Mouse (Mus musculus): ENCODE measurements around the gene F12.
A peak's percentile ranks its signal among the peaks of the same experiment; 100 is the strongest.

The F12 gene

GRCm38 (mm10) chr13:55426613-55427012 lies at the start of gene F12:
TSS of gene F12 (minus strand) at chr13:55426793.
- no peak for DNase-seq

DNA sequence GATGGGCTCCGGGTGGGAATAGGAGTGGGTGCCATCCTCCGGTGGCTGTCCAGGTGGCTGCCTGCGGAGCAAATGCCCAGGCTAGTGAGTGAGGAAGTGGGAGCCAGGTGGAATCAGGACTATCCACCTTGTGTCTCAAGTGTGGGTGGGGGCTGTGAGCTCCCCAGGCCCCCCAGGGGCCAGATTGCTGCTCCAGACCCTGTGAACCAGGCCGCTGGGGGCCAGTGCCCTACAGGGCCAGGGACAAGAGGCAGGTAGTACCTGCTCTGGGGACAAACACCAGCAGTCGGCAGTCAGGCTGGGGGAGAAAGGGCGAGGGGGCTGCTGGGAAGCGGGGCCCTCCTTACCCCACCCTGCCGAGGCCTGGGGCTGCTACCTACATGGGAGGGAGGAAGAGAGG lies 49.7 kb upstream of the F12 start:
- DNase-seq = no peak

- DNase-seq = no peak
These were observed 49.2 kb upstream of the F12 start for GRCm38 (mm10) chr13:55475750-55476149.

- DNase-seq = no peak
These were observed 48.1 kb upstream of the F12 start for GRCm38 (mm10) chr13:55474621-55475069.

DNA sequence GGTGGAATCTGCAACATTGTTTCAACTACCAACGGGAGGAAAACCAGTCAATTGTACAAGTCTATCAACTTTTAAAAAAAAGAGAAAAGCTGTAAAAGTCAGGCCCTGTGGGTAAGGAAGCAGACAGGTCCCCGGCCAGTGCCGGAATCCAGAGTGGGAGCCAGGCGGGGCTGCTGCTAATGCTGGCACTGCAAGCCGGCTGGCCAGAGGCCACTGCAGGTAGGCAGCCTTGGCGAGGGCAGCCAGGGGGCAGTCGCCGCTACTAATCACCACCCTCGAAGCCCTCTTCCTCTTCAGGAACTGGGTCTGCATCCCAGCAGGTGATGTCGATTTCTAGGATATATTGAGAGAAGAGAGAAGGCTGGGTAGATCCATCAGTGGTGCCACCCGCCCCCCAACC lies 47.4 kb upstream of the F12 start:
- DNase-seq = no peak

DNA sequence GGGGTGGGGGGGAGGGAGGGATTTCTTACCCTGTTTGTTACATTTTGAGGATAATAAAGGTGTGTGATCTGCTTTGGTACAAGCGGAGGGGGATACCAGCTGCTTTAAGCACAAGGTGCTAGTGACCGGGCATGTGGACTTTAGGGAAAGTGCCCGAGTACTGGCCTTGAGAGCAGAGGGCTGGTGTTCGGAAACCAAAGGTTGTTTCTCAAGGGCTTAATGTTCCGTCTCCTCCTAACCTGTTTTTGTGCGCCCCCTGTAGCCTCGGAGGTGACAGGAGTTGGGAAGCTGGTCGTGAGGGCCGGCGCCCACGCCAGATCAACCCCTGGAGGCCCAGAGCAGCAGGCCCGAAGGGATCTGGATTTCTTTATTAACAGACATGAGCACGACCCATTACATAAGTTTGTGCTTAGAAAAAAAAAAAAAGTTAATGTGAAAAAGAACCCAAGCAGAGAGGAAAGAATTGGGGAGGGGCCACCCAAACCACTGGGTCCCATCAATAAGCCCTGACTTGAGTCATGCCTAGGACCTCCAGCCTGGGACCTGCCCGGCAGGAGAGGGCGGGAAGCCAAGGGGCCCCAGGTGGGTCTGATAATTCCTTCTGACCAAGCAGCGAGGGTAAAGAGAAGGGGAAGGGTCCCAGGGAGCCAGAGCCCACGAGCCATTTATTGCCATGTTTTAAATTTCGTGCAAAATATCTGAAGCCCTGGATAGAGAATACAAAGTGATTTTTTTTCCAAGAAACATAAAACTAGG lies 46.7 kb upstream of the F12 start:
- DNase-seq = peak; percentile 61

DNA sequence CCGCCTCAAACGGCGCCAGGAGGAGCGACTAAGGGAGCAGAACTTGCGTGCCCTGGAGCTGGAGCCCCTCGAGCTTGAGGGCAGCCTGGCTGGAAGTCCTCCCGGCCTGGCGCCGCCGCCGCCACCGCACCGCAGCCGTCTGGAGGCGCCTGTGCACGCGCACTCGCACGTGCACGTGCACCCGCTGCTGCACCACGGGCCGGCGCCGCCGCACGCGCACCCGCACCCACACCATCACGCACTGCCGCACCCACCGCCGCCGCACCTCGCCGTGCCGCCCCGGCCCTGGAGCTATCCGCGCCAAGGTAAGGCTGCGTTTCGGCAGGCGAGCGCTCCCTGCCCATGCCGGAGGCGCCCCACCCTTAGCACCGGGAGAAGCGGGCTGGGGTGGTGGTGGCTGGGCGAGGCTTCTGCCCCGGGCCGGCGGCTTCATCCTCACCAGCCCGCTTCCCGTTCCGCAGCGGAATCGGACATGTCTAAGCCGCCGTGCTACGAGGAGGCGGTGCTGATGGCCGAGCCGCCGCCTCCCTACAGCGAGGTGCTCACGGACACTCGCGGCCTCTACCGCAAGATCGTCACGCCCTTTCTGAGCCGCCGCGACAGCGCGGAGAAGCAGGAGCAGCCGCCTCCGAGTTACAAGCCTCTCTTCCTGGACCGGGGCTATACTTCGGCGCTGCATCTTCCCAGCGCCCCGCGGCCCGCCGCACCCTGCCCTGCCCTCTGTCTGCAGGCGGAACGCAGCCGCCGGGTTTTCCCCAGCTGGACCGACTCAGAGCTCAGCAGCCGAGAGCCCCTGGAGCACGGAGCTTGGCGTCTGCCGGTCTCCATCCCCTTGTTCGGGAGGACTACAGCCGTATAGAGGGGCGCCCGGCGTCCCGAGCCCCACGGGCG lies 45.8 kb upstream of the F12 start:
- DNase-seq = peak; percentile 56

- peak; percentile 33 for DNase-seq
These were observed 45.2 kb upstream of the F12 start for GRCm38 (mm10) chr13:55471819-55472131.

DNA sequence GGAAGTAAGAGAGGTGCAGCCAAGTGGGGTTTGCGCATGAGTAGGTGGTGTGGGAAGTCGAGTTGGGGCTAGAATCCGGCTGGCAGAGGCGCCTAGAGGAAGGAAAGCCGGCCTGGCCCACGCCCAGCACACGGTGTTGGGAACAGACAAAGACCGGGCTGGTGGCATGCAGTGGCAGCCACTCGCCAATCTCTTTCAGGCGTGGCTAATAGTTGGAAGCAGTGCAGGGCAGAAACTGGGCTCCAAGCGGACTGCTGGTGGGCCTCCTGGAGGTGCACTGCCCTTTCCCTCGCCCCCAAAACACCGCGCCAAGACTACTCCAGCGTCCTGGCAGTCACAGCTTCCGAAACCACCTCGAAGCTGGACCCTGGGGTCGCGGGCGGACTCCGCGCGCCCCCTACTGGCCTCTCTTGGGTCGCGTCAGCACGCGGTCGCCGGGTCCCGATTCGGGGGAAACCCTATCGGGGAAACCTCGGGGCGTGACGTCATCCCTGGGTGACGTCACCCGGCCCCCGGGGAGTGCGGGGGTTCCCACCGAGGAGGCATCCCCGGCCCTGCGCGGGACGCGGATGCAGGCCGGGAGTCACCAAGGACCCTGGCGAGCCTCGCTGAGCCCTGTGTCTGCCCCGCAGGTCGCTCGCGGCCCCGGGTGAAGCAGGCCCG lies 44.7 kb upstream of the F12 start:
- DNase-seq = peak; percentile 85

DNA sequence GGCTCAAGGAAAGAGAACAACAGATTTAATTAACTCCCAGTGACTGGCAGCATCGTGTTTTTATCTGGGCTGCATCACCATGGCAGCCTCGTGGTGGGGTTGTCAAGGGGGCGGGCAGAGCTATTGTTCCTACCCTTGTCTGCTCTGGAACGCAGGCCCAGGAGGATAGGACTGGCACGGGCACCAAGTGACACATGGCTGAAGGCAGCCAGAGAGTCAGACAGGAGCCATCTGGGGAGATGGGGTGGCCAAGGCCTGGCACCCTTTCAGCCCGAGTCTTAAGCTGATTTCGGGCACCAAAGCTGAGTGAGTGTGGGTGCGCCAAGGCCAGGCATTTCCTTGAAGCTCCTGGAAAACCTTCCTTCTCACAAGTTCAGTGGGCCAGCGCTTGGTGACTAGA lies 43.8 kb upstream of the F12 start:
- no peak for DNase-seq

GRCm38 (mm10) chr13:55468851-55469560 lies 42.4 kb upstream of the F12 start:
- DNase-seq = no peak

GRCm38 (mm10) chr13:55465830-55466440 lies 39.3 kb upstream of the F12 start:
- no peak for DNase-seq

- DNase-seq = no peak
These were observed 38.6 kb upstream of the F12 start for GRCm38 (mm10) chr13:55465184-55465583.

DNA sequence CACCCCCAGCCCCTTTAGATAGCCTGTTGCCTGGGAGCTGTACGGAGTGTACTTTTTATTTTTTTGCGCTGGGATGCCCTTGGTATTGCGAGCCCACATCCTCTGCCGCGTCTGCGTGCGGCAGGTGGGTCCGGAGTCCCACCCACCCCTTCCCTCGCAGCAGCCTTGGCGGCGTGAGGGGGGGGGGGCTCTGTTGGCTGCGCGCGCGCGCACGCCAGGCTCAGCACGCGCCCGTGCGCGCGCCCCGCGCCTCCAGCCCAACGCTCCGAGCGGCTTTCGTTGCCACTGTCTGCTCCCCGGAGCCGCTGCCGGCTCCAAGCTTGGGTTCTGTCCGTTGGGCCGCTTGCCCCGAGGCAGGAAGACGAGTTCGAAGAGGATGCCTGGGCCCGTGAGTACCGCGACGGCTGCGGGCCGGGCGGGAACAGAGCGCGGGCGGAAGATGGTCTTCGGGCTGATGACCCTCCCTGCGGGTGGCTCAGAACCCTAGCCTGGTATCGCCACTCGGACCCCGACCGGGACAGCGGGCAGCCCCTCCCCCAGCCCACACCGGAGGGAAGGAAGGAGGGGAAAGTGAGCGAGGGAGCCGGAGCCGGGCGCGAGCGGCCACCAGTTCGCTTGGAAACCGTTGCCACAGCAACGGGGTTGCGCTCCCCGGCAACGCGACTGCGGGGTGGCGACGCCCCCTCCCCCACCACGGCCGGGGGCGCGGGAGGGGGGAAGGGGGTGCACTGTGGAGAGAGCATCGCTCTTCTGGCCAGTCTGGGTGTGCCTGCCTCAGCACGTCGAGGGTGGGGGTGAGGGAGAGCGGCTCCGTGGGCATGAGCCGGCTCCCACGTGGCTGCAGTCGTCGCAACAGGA lies 37.7 kb upstream of the F12 start, which contains the start of gene Prr7:
Gene Prr7, plus strand, starts transcription at position 241 of the 858 bp plus-strand sequence.
- peak; percentile 72 for DNase-seq

- no peak for DNase-seq
These were observed 36.9 kb upstream of the F12 start for GRCm38 (mm10) chr13:55463399-55464026.

GRCm38 (mm10) chr13:55462965-55463364 lies 36.4 kb upstream of the F12 start:
- no peak for DNase-seq

GRCm38 (mm10) chr13:55451785-55452549 lies 25.4 kb upstream of the F12 start:
- no peak for DNase-seq

DNA sequence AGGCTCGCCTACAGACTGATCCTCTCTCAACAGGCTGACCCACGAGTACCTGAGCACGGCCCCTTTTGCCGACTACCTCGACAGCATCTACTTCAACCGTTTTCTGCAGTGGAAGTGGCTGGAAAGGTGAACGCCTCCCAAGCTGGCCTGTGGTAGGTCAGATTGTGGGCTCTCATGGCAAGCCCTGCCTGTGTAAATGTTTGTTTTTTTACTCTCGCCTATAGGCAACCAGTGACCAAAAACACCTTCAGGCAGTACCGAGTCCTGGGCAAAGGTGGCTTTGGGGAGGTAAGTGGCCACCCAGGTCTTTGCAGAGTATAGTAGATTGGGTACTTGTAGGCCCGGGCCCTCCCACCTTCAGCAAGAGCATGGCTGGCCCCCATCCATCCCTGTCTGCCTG lies 24.7 kb upstream of the F12 start:
- no peak for DNase-seq

GRCm38 (mm10) chr13:55450511-55450980 lies 24.0 kb upstream of the F12 start:
- no peak for DNase-seq
